Mouse (Mus musculus) liver, embryonic 14.5 days (tissue): ENCODE data around the gene Brms1.

ENCODE experiments used
- CTCF ChIP-seq: IDR thresholded peaks from 2 replicates; pipeline ENCODE4 v1.5.1; 2016; ENCODE audit warnings: antibody characterized with exemption, low read depth, control low read depth
- EP300 ChIP-seq: IDR thresholded peaks from 2 replicates; pipeline ENCODE4 v1.6.1; 2016; ENCODE audit warnings: antibody characterized with exemption, low read depth

DNA sequence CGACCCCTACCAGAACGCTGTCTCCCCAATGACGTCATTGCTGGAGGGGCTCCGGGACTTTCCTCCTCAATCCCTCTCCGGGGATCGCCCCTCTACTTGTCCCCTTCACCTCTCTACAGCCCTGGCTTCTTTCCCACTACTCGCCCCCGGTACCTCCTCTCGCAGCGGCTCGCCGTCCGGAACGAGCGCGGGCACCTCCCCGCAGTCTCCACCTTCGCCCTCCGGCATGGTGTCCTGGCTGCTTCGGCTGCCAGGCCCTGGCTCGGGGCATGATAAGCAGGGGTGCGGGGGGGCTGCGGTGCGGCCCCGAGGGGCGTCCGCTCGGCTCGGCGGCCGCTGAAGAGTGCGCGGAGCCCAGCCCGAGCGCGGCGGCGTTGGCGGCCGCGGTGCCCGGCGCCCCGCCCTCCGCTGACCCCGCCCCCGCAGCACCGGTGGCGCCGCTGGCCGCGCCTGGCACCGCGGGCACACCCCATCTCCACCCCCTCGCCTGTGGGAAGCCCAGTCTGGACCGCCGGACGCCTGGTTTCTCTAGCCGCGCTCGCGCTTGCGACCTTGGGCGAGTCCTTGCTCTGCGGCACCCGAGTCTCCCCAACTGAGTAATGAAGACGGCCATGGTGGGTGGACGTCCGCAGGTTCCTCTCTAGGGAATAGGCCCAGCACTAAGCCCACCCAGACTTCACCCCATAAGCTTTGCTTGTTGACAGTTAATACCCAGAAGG is 44.1 kb downstream of the Brms1 start, which contains the start of gene Tmem151a:
- TF ChIP-seq CTCF: no peak
- no peak for TF ChIP-seq EP300
